Mouse (Mus musculus) adrenal gland, postnatal 14 days (tissue): ENCODE data around the gene Lrrc8d. TPM values are rescaled to one million over a fixed set of nuclear protein-coding genes. Genes with fewer than 3 reads are reported as not detected.

ENCODE experiments used
- total RNA-seq: library from RNA; stranded (reverse); gene quantifications from 2 replicates; pipeline ENCODE4 v1.2.3, GENCODE M21; 2021

Gene Lrrc8d
- total RNA-seq, 1 experiment from 2014 or later = 85.6 TPM

Other genes with a start within 250 kb of the Lrrc8d start
- 31.1 and 33.7 TPM in 2 replicates for gene Lrrc8c, start 180.6 kb upstream of the Lrrc8d start, total RNA-seq
- gene Zfp326, start 176.6 kb downstream of the Lrrc8d start, total RNA-seq = 29.8 and 30.5 TPM in 2 replicates